Mouse (Mus musculus) forebrain, embryonic 15.5 days (tissue): ENCODE results near the gene Gorasp2. TPM values are rescaled to one million over a fixed set of nuclear protein-coding genes. Genes with fewer than 3 reads are reported as not detected.

Experiments
- ATAC-seq: fragments of 200-750 bp; cut with Nextera tagmentation; replicated peaks from 2 replicates; pipeline ENCODE4 v1.8.0; 2017; ENCODE audit warnings: mild to moderate bottlenecking, moderate TSS enrichment, moderate library complexity
- H3K27ac ChIP-seq: fragments of 300-500 bp; sonication (generic); replicated peaks from 2 replicates; pipeline ENCODE4 v1.5.1; 2015; ENCODE audit warnings: mild to moderate bottlenecking, inconsistent platforms
- H3K27me3 ChIP-seq: fragments of 300-500 bp; sonication (generic); 2 replicates; pipeline ENCODE4 v1.6.1; 2015; ENCODE audit warnings: inconsistent platforms
- H3K36me3 ChIP-seq: fragments of 300-500 bp; sonication (generic); 2 replicates; pipeline ENCODE4 v1.6.1; 2015; ENCODE audit warnings: mild to moderate bottlenecking, inconsistent platforms
- H3K4me1 ChIP-seq: fragments of 300-500 bp; sonication (generic); 2 replicates; pipeline ENCODE4 v1.6.1; 2015; ENCODE audit warnings: inconsistent platforms
- H3K4me2 ChIP-seq: fragments of 300-500 bp; sonication (generic); replicated peaks from 2 replicates; pipeline ENCODE4 v1.6.1; 2015; ENCODE audit warnings: mild to moderate bottlenecking, inconsistent platforms
- H3K4me3 ChIP-seq: fragments of 300-500 bp; sonication (generic); 2 replicates; pipeline ENCODE4 v1.5.1; 2015; ENCODE audit warnings: mild to moderate bottlenecking, inconsistent platforms
- H3K9ac ChIP-seq: fragments of 300-500 bp; sonication (generic); replicated peaks from 2 replicates; pipeline ENCODE4 v1.6.1; 2015; ENCODE audit warnings: mild to moderate bottlenecking, inconsistent platforms
- H3K9me3 ChIP-seq: fragments of 300-500 bp; sonication (generic); 2 replicates; pipeline ENCODE4 v1.6.1; 2016; ENCODE audit warnings: inconsistent platforms
- WGBS: fragments of 180-500 bp; shearing (Covaris S2); methylation state at CpG from one replicate; pipeline ENCODE4 v1.1.7; 2015; ENCODE audit warnings: mixed read lengths; 5-methylcytosine and 5-hydroxymethylcytosine counted together
- polyA plus RNA-seq: library from polyadenylated mRNA; unstranded; fragments of >200 nt; fragmentation: Nextera tagmentation; extraction: Ambion mirVana; gene quantifications from 2 replicates; pipeline ENCODE4 v1.2.1, GENCODE M21; 2015

Gene Gorasp2
- 125 and 130 TPM in 2 replicates for polyA plus RNA-seq

DNA sequence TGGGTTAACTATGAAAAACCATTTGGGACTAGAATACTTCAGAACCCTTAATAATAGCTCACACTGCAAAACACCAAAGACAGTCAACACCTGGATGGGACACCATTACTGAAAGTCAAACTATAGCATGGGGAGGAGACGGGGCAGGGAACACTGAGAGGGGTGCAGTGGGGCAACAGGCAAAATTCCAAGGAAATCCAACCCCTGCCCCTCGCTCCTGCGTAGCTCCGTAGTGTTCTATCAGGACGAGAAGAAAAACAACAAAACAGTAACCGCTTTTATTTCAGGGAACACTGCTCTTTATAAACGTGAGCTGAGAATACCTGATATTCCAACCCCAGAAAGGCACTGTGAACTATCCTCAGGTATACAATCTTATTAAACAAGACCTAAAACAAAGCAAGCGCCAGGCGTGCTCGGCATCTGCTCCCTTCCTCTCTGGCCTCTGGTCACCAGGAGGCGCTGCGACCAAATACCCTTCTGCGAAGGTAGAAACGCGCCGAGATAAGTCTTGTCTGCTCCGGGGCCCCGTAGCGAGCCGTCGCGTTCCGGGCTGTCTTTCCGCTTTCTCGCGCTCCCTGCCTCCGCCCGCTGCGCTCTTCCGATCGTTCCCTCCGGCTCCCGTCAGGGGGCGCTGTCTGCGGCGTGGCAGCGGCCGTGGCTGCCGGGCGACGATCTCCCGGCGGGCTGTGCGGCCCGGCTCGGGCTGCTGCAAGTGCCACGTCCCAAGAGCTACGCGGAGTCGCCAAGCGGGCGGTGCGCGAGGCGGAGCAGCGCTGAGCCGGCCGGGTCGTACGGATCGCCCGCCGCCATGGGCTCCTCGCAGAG, at the start of gene Gorasp2:
TSS of gene Gorasp2 (plus strand) at position 690 of the 828 bp plus-strand sequence.
- Histone ChIP-seq H3K4me2 (peak within 1 kb of the TSS; percentile 72), H3K4me3 (peak within 1 kb of the TSS; percentile 81), H3K27me3 (no peaks in the 10 kb centered on the region), H3K9ac (peak within 1 kb of the TSS; percentile 76), H3K9me3 (no peaks in the 10 kb centered on the region), H3K27ac (peak within 1 kb of the TSS; percentile 80), H3K36me3 (no peaks in the 10 kb centered on the region), H3K4me1 (peaks cover 31% of the 10 kb centered on the region)
- WGBS, result 2% methylated on average over 64 of the region's 64 CpGs
- ATAC-seq, result peak; percentile 96

DNA sequence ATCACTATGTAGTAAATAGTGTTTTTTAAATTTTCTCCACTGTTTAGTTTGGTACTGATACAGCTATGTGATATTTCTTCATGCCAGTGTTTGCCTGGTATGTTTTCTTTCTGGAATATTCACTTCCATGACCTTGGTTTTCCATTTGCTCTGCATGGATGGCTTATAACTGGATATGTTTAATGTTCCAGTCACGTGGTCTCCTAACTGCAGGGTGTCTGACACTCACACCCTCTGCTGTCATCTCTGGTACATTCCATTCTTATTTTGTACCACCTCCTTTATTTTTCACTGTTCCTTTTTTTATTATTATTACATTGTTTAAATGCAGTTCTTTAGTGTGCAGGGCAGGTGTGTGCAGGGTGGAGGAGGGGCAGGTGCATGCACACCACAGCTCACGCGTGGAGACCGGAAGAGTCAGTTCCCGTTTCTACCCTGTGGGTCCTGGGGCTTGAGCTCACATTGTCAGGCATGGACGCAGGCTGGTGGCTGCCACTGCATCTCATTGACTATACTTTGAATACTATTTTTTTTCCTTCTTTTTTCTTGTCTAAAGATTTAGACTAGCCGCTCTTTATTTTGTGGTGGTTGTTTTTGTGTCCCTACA, 46.5 kb upstream of the Gorasp2 start:
- H3K4me3 ChIP-seq, result no peak overlapping the region
- no peaks in the 10 kb centered on the region for H3K27me3 ChIP-seq
- H3K9ac ChIP-seq, result no peak overlapping the region
- no peaks in the 10 kb centered on the region for H3K4me1 ChIP-seq
- H3K27ac ChIP-seq, result no peak overlapping the region
- ATAC-seq, result no peak
- no peak overlapping the region for H3K4me2 ChIP-seq
- WGBS, result 84% methylated on average over 7 of the region's 7 CpGs
- H3K9me3 ChIP-seq, result no peaks in the 10 kb centered on the region
- H3K36me3 ChIP-seq, result no peaks in the 10 kb centered on the region

DNA sequence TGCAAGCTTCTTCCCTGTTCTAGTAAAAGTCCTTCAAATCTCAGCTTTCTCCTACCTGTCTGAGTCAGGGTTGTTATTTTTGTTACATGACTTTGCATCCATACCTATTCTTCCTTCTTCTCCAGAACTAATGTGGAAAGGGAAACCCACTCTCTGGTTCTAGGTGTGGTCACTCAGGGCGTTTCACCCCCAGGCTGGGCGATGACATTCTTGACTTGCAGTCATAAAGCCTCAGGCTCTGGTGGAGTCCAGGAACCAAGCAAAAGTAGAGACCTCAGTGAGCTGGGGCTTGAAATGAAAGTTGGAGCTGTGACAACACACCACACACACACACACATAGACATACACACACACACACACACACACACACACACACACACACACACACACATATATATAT, 45.3 kb upstream of the Gorasp2 start:
- Histone ChIP-seq H3K4me1 (no peaks in the 10 kb centered on the region), H3K27me3 (no peaks in the 10 kb centered on the region), H3K4me2 (no peak overlapping the region), H3K4me3 (no peak overlapping the region), H3K9me3 (no peaks in the 10 kb centered on the region), H3K36me3 (no peaks in the 10 kb centered on the region), H3K27ac (no peak overlapping the region), H3K9ac (no peak overlapping the region)
- 85% methylated on average over 2 of the region's 2 CpGs for WGBS
- no peak for ATAC-seq

GRCm38 (mm10) chr2:70616617-70617016, 44.8 kb upstream of the Gorasp2 start:
- no peak overlapping the region for H3K4me2 ChIP-seq
- H3K36me3 ChIP-seq, result no peaks in the 10 kb centered on the region
- WGBS, result 64% methylated on average over 3 of the region's 3 CpGs
- H3K27me3 ChIP-seq, result no peaks in the 10 kb centered on the region
- H3K9me3 ChIP-seq, result no peaks in the 10 kb centered on the region
- no peaks in the 10 kb centered on the region for H3K4me1 ChIP-seq
- no peak for ATAC-seq
- H3K4me3 ChIP-seq, result no peak overlapping the region
- no peak overlapping the region for H3K9ac ChIP-seq
- H3K27ac ChIP-seq, result no peak overlapping the region

DNA sequence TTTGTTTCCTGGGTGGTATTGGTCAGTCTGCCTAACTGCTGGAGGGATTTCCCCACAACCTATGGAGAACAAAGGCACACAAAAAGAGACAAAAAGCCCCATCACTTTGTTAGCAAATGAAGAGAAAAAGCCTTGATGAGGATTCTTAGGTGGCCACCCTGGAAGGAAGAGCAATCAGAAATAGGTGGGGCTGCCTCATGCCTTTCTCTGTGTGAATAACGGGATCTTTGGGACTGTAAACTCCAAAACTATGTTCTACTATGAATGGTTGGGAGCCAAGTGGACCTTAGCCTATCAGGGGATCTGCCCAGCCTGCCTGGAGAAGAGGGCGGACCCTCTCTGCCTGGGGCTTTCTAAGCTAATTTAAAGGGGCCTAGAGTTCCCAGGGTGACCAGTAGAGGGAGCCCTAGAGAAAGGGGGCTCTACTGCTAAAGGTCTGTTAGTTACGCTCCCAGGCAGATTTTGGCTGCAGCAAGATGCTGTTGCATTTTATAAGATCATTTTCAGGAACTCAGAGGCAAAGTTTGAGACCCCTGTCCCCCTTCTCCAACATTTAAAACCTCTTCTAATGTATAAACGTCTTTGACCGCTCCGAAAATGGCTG, 42.0 kb upstream of the Gorasp2 start:
- Histone ChIP-seq H3K27me3 (no peaks in the 10 kb centered on the region), H3K27ac (no peak overlapping the region), H3K4me1 (no peaks in the 10 kb centered on the region), H3K9me3 (no peaks in the 10 kb centered on the region), H3K9ac (no peak overlapping the region), H3K36me3 (no peaks in the 10 kb centered on the region), H3K4me2 (no peak overlapping the region), H3K4me3 (no peak overlapping the region)
- 82% methylated on average over 6 of the region's 6 CpGs for WGBS
- no peak for ATAC-seq

DNA sequence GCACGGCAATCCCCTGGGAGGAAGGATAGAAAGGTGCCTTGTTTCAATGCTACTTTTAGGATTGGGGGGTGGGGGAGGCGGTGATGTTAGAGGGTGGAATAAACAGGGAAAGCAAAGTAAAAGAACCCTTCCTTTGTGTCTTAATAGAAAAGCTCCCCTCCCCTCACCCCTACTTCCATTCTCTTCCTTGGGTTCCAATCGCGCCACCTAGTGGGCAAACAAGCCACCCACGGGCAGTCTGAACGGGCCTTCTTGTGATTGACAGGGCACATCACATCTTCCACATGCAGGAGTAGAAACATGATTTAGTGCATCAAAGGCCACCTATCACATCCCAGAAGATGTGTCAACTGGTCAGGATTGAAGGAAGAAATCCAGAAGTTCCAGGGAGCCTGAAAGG, 41.2 kb upstream of the Gorasp2 start:
- H3K27me3 ChIP-seq, result no peaks in the 10 kb centered on the region
- H3K4me1 ChIP-seq, result no peaks in the 10 kb centered on the region
- H3K36me3 ChIP-seq, result no peaks in the 10 kb centered on the region
- no peak overlapping the region for H3K4me3 ChIP-seq
- H3K27ac ChIP-seq, result no peak overlapping the region
- no peak for ATAC-seq
- H3K4me2 ChIP-seq, result no peak overlapping the region
- H3K9me3 ChIP-seq, result no peaks in the 10 kb centered on the region
- no peak overlapping the region for H3K9ac ChIP-seq
- 14% methylated on average over 6 of the region's 6 CpGs for WGBS

- Histone ChIP-seq H3K36me3 (no peaks in the 10 kb centered on the region), H3K4me2 (no peak overlapping the region), H3K27ac (no peak overlapping the region), H3K4me1 (no peaks in the 10 kb centered on the region), H3K4me3 (no peak overlapping the region), H3K9ac (no peak overlapping the region), H3K27me3 (no peaks in the 10 kb centered on the region), H3K9me3 (no peaks in the 10 kb centered on the region)
- WGBS, result 67% methylated on average over 4 of the region's 4 CpGs
- no peak for ATAC-seq
Observed at GRCm38 (mm10) chr2:70622244-70622643, 39.1 kb upstream of the Gorasp2 start.

GRCm38 (mm10) chr2:70625761-70626160, 35.6 kb upstream of the Gorasp2 start:
- Histone ChIP-seq H3K36me3 (no peaks in the 10 kb centered on the region), H3K4me2 (no peak overlapping the region), H3K9me3 (no peaks in the 10 kb centered on the region), H3K27ac (no peak overlapping the region), H3K4me1 (peaks cover 11% of the 10 kb centered on the region; the same call in 1 of the 2 replicates), H3K4me3 (no peak overlapping the region), H3K9ac (no peak overlapping the region), H3K27me3 (no peaks in the 10 kb centered on the region)
- no peak for ATAC-seq
- 80% methylated on average over 7 of the region's 7 CpGs for WGBS

- Histone ChIP-seq H3K4me3 (no peak overlapping the region), H3K27me3 (no peaks in the 10 kb centered on the region), H3K36me3 (no peaks in the 10 kb centered on the region), H3K9ac (no peak overlapping the region), H3K4me2 (no peak overlapping the region), H3K27ac (no peak overlapping the region), H3K4me1 (peaks cover 11% of the 10 kb centered on the region; the same call in 1 of the 2 replicates), H3K9me3 (no peaks in the 10 kb centered on the region)
- ATAC-seq, result no peak
- 94% methylated on average over 12 of the region's 12 CpGs for WGBS
Observed at GRCm38 (mm10) chr2:70628397-70628796, 33.0 kb upstream of the Gorasp2 start.

DNA sequence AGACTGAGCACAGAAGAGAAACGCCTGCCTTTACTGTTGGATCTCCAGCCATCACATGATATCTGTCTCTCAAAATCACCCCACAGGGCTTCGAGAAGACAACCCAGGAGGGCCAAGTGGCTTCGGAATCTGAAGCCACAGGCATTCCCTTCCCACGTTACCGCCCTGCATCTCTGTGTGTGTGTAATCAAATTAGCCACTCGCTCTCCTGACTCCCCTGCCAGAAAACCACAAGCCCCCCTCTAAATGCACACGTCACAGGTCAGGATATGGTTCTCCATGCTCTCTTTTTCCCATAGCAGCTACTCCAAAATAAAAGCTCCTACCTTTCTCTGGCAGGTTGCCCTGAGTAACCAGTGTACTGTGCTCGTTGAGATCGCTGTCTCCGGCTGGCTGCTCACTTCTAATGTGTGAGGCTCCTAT, 32.0 kb upstream of the Gorasp2 start:
- no peaks in the 10 kb centered on the region for H3K9me3 ChIP-seq
- no peaks in the 10 kb centered on the region for H3K36me3 ChIP-seq
- peak; percentile 88 for ATAC-seq
- peaks cover 11% of the 10 kb centered on the region; the same call in 1 of the 2 replicates for H3K4me1 ChIP-seq
- 8% methylated on average over 10 of the region's 10 CpGs for WGBS
- H3K9ac ChIP-seq, result no peak overlapping the region
- 0 out of 2 replicates have a peak overlapping the region, but pooled peaks have one; percentile 18 for H3K27ac ChIP-seq
- peak overlapping the region; percentile 17 for H3K4me3 ChIP-seq
- H3K4me2 ChIP-seq, result peak overlapping the region; percentile 29
- no peaks in the 10 kb centered on the region for H3K27me3 ChIP-seq

DNA sequence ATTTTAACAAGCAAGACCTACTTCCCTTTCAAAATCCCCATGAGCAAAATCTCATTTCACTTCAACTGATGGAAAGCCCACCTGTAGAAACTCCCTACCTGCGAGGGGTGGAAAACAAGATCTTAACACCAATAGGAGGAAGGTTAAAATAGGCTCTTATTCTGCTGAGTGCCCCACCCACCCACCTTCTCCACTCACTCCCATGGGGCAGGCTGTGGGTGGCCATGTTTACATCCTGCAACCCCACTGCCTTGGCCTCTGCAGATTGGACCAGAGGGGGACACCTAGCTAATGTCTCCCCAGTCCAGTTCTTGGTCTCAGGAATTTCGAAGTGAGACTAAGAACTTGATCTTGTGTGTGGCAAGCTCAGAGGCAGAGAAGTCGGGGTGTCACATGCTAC, 31.5 kb upstream of the Gorasp2 start:
- peaks cover 11% of the 10 kb centered on the region; the same call in 1 of the 2 replicates for H3K4me1 ChIP-seq
- no peaks in the 10 kb centered on the region for H3K9me3 ChIP-seq
- 0 out of 2 replicates have a peak overlapping the region, but pooled peaks have one; percentile 17 for H3K4me3 ChIP-seq
- WGBS, result 81% methylated on average over 3 of the region's 3 CpGs
- no peaks in the 10 kb centered on the region for H3K27me3 ChIP-seq
- H3K27ac ChIP-seq, result no peak overlapping the region
- no peak for ATAC-seq
- no peak overlapping the region for H3K9ac ChIP-seq
- H3K4me2 ChIP-seq, result peak overlapping the region; percentile 29; the same call in 1 of the 2 replicates
- no peaks in the 10 kb centered on the region for H3K36me3 ChIP-seq

DNA sequence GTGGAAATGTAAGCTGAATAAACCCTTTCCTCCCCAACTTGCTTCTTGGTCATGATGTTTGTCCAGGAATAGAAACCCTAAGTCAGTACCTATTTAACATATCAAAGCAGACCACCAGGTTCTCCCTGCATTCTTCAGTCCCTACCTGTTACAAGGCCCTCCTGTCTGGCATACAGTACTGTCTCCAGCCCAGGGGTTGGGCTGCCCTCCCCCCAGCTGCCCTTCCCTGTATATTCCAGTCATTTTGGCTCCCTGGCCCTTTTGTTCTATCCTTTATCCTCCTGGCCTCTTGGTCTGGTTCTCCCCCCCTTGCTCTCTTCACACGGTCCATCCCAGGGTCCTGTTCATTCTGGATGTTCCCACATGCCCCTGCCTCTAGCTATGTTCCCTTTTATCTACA, 30.1 kb upstream of the Gorasp2 start:
- H3K4me2 ChIP-seq, result no peak overlapping the region
- no peak overlapping the region for H3K4me3 ChIP-seq
- no peak overlapping the region for H3K27ac ChIP-seq
- H3K36me3 ChIP-seq, result no peaks in the 10 kb centered on the region
- no peak for ATAC-seq
- H3K9me3 ChIP-seq, result no peaks in the 10 kb centered on the region
- H3K9ac ChIP-seq, result no peak overlapping the region
- WGBS, result 79% methylated on average over 1 of the region's 1 CpGs
- no peaks in the 10 kb centered on the region for H3K27me3 ChIP-seq
- peaks cover 11% of the 10 kb centered on the region; the same call in 1 of the 2 replicates for H3K4me1 ChIP-seq
